Mouse (Mus musculus) forebrain, postnatal 0 days (tissue): ENCODE measurements around the gene Wasl. TPM values are rescaled to one million over a fixed set of nuclear protein-coding genes. Genes with fewer than 3 reads are reported as not detected.

ENCODE experiments used
- ATAC-seq: fragments of 200-750 bp; cut with Nextera tagmentation; 2 replicates; pipeline ENCODE4 v1.8.0; 2017; ENCODE audit warnings: mild to moderate bottlenecking, moderate library complexity
- DNase-seq: peaks from one replicate; pipeline ENCODE4 v3.0.0-alpha.2; 2015
- H3K27ac ChIP-seq: fragments of 300-500 bp; sonication (generic); 2 replicates; pipeline ENCODE4 v1.5.1; 2014; ENCODE audit warnings: low read depth, mild to moderate bottlenecking, antibody characterized with exemption, low read length, moderate library complexity, mixed read lengths
- H3K27me3 ChIP-seq: fragments of 300-500 bp; sonication (generic); 2 replicates; pipeline ENCODE4 v1.6.1; 2014; ENCODE audit warnings: mild to moderate bottlenecking, low read length, mixed read lengths; ENCODE audit not compliant: insufficient read depth
- H3K36me3 ChIP-seq: fragments of 300-500 bp; sonication (generic); 2 replicates; pipeline ENCODE4 v1.6.1; 2014; ENCODE audit warnings: mild to moderate bottlenecking, moderate library complexity; ENCODE audit not compliant: insufficient read depth
- H3K4me1 ChIP-seq: fragments of 300-500 bp; sonication (generic); 2 replicates; pipeline ENCODE4 v1.6.1; 2014; ENCODE audit warnings: antibody characterized with exemption; ENCODE audit not compliant: insufficient read depth
- H3K4me2 ChIP-seq: fragments of 300-500 bp; sonication (generic); 2 replicates; pipeline ENCODE4 v1.6.1; 2014; ENCODE audit warnings: low read depth, mild to moderate bottlenecking, moderate library complexity
- H3K4me3 ChIP-seq: fragments of 300-500 bp; sonication (generic); 2 replicates; pipeline ENCODE4 v1.5.1; 2014; ENCODE audit warnings: low read depth, low read length, mixed read lengths
- H3K9ac ChIP-seq: fragments of 300-500 bp; sonication (generic); 2 replicates; pipeline ENCODE4 v1.6.1; 2014; ENCODE audit warnings: mild to moderate bottlenecking
- H3K9me3 ChIP-seq: fragments of 300-500 bp; sonication (generic); 2 replicates; pipeline ENCODE4 v1.6.1; 2016; ENCODE audit warnings: low read length
- CTCF ChIP-seq: sonication (generic); IDR thresholded peaks from 2 replicates; pipeline ENCODE4 v1.5.1; 2016; ENCODE audit warnings: antibody characterized with exemption, control low read depth, low read depth
- WGBS: fragments of 180-500 bp; shearing (Covaris S2); extraction: QIAGEN DNeasy Blood & Tissue Kit; methylation state at CpG from one replicate; pipeline ENCODE4 v1.1.7; 2014; 5-methylcytosine and 5-hydroxymethylcytosine counted together
- polyA plus RNA-seq: library from polyadenylated mRNA; unstranded; fragments of >200 nt; fragmentation: Nextera tagmentation; extraction: Ambion mirVana; gene quantifications from 2 replicates; pipeline ENCODE4 v1.2.1, GENCODE M21; 2015
- total RNA-seq: library from RNA; depleted of rRNA; stranded (reverse); fragments of >200 nt; gene quantifications from 2 replicates; pipeline ENCODE4 v1.2.3, GENCODE M21; 2014; rRNA removed

The Wasl gene
- total and polyA plus RNA-seq, 2 experiments from 2014 or later: 26.2 to 59.5 TPM

DNA sequence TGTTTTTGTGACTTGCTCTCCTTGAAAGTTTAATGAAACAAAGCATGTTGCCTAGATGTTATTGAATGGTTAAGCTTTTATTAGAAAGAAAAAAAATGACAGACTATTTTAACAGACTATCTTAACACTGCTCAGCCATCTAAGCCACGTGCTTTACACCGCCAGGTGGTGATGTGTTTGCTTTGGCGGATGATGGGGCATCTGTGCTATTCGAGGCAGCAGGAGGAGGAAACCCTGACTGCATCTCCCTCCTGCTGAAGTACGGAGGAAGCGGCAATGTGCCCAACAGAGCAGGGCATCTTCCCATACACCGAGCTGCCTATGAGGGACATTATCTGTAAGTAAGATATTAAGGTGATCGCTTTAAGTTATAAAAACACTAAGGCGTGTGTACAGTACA is 100.7 kb downstream of the Wasl start:
- Histone ChIP-seq H3K4me1 (no peaks in the 10 kb centered on the region), H3K27ac (no peak overlapping the region), H3K4me3 (no peak overlapping the region), H3K27me3 (no peaks in the 10 kb centered on the region), H3K4me2 (no peak overlapping the region), H3K9ac (no peak overlapping the region), H3K9me3 (no peaks in the 10 kb centered on the region), H3K36me3 (no peaks in the 10 kb centered on the region)
- peak; percentile 15 for DNase-seq
- 76% methylated on average over 9 of the region's 9 CpGs for WGBS
- TF ChIP-seq CTCF: no peak
- peak; percentile 54; the same call in 1 of the 2 replicates for ATAC-seq

Other genes with a start within 250 kb of the Wasl start
- 1.5 and 1.6 TPM in 2 replicates for gene Iqub, start 149.9 kb downstream of the Wasl start, total RNA-seq
- 1.3 and 1.5 TPM in 2 replicates for gene Iqub, start 149.9 kb downstream of the Wasl start, polyA plus RNA-seq
- gene Ndufa5, start 137.0 kb downstream of the Wasl start, total RNA-seq: 54.9 and 82.2 TPM in 2 replicates
- gene Ndufa5, start 137.0 kb downstream of the Wasl start, polyA plus RNA-seq: 469 and 592 TPM in 2 replicates
- gene Asb15, start 136.9 kb downstream of the Wasl start, total RNA-seq: not detected in 2 replicates
- 0.05 TPM in 1 of 2 replicates, not detected in the other for gene Asb15, start 136.9 kb downstream of the Wasl start, polyA plus RNA-seq
- gene Lmod2, start 67.2 kb downstream of the Wasl start, total RNA-seq: 0.23 TPM in 1 of 2 replicates, not detected in the other
- gene Lmod2, start 67.2 kb downstream of the Wasl start, polyA plus RNA-seq: not detected in 2 replicates
- not detected in 2 replicates for gene Hyal6, start 68.2 kb upstream of the Wasl start, total RNA-seq
- not detected in 2 replicates for gene Hyal6, start 68.2 kb upstream of the Wasl start, polyA plus RNA-seq
- not detected in 2 replicates for gene Hyal4, start 83.3 kb upstream of the Wasl start, total RNA-seq
- gene Hyal4, start 83.3 kb upstream of the Wasl start, polyA plus RNA-seq: not detected in 2 replicates
- gene Spam1, start 126.2 kb upstream of the Wasl start, total RNA-seq: not detected in 2 replicates
- not detected in 2 replicates for gene Spam1, start 126.2 kb upstream of the Wasl start, polyA plus RNA-seq
- gene Hyal5, start 193.0 kb upstream of the Wasl start, total RNA-seq: not detected in 2 replicates
- not detected in 2 replicates for gene Hyal5, start 193.0 kb upstream of the Wasl start, polyA plus RNA-seq